ENCODE assay signal across 7 mouse cellular contexts in genomic region chr10:80259463-80259805, GRCm38 (mm10). TPM values are rescaled to one million over a fixed set of nuclear protein-coding genes. Genes with fewer than 3 reads are reported as not detected.
DNase-seq lines count a peak whose midpoint lies in the region; ATAC-seq and TF ChIP-seq lines count a peak whose summit lies in the region.

No protein-coding gene starts in this region.

- DNase-seq in layer of hippocampus, adult 2 months (ENCODE audit: low spot score in 2 of 2): no peak
- DNase-seq in layer of hippocampus, adult 8-10 months (ENCODE audit: low spot score in 2 of 2): no peak
- DNase-seq in forebrain, embryonic 14.5 days (ENCODE audit: low spot score): no peak
- no peak for DNase-seq in left cerebral cortex, adult 11 months (ENCODE audit: low spot score)
- no peak for DNase-seq in gastrocnemius, postnatal 14 days

- peak overlapping the region; percentile 76 for H3K4me2 ChIP-seq in forebrain, embryonic 14.5 days (ENCODE audit: low read length)
- peak overlapping the region; percentile 94 for H3K4me2 ChIP-seq in limb, embryonic 12.5 days

- TF ChIP-seq POLR2A in olfactory bulb, adult 2 months (IDR thresholded peaks at IDR 0.05; ENCODE audit: insufficient read depth, low read depth, low read length): no peak

- 0 out of 2 replicates have a peak overlapping the region, but pooled peaks have one; percentile 68 for H3K9ac ChIP-seq in forebrain, embryonic 14.5 days (ENCODE audit: low read length)
- peak overlapping the region; percentile 65; the same call in 1 of the 2 replicates for H3K9ac ChIP-seq in limb, embryonic 12.5 days (replicated peaks)

- intact Hi-C loops in gastrocnemius, postnatal 14 days (cut with DNase I; ENCODE audit: low total_unique reads): no loop called here

- peaks cover 22% of the 10 kb centered on the region for H3K4me1 ChIP-seq in forebrain, embryonic 14.5 days (ENCODE audit: control insufficient read depth, insufficient read depth, low read length)
- peaks cover 25% of the 10 kb centered on the region for H3K4me1 ChIP-seq in limb, embryonic 12.5 days (replicated peaks)
- peaks cover 24% of the 10 kb centered on the region for H3K4me1 ChIP-seq in olfactory bulb, adult 2 months (ENCODE audit: control insufficient read depth, insufficient read depth, low read length)

- no peak for ATAC-seq in forebrain, embryonic 14.5 days
- no peak for ATAC-seq in limb, embryonic 12.5 days (ENCODE audit: insufficient number of reproducible peaks, insufficient read depth, low FRiP score, low TSS enrichment, low read depth)

- H3K27ac ChIP-seq in layer of hippocampus, adult 2 months: peak overlapping the region; percentile 95
- no peak overlapping the region for H3K27ac ChIP-seq in forebrain, embryonic 14.5 days (ENCODE audit: low read depth, low read length)
- H3K27ac ChIP-seq in limb, embryonic 12.5 days: no peak overlapping the region
- peak overlapping the region; percentile 33; the same call in 1 of the 2 replicates for H3K27ac ChIP-seq in olfactory bulb, adult 2 months (ENCODE audit: insufficient read depth, low read depth, low read length)

- peaks cover 47% of the 10 kb centered on the region for H3K36me3 ChIP-seq in forebrain, embryonic 14.5 days (ENCODE audit: control insufficient read depth, insufficient read depth, low read length)
- H3K36me3 ChIP-seq in limb, embryonic 12.5 days: peaks cover 47% of the 10 kb centered on the region

- no peaks in the 10 kb centered on the region for H3K9me3 ChIP-seq in forebrain, embryonic 14.5 days (replicated peaks; ENCODE audit: control insufficient read depth, low read length)
- H3K9me3 ChIP-seq in limb, embryonic 12.5 days: no peaks in the 10 kb centered on the region

- 82% methylated on average over 6 of the region's 6 CpGs for WGBS in forebrain, embryonic 14.5 days
- WGBS in limb, embryonic 12.5 days: 77% methylated on average over 6 of the region's 6 CpGs
- WGBS in olfactory bulb, adult 2 months: 68% methylated on average over 6 of the region's 6 CpGs

- no peaks in the 10 kb centered on the region for H3K27me3 ChIP-seq in forebrain, embryonic 14.5 days (replicated peaks; ENCODE audit: control insufficient read depth, insufficient read depth, low read length)
- no peaks in the 10 kb centered on the region for H3K27me3 ChIP-seq in limb, embryonic 12.5 days

- H3K4me3 ChIP-seq in layer of hippocampus, adult 2 months: peak overlapping the region; percentile 68
- no peak overlapping the region for H3K4me3 ChIP-seq in forebrain, embryonic 14.5 days (ENCODE audit: low read depth, low read length)
- H3K4me3 ChIP-seq in limb, embryonic 12.5 days (replicated peaks): peak overlapping the region; percentile 52
- no peak overlapping the region for H3K4me3 ChIP-seq in olfactory bulb, adult 2 months (ENCODE audit: insufficient read depth, low read depth, low read length)

- TF ChIP-seq CTCF in layer of hippocampus, adult 2 months (conservative IDR thresholded peaks at IDR 0.05): no peak
- no peak for TF ChIP-seq CTCF in olfactory bulb, adult 2 months (IDR thresholded peaks at IDR 0.05; ENCODE audit: insufficient read depth, low read depth, low read length)

RNA-seq across cellular contexts. Expression of gene Gamt, which starts 1.4 kb away (rescaled TPM):
- total RNA-seq in layer of hippocampus, adult 2 months (2021): 10 to 100 TPM; 29.8 to 33.1 TPM
- total RNA-seq in layer of hippocampus, adult 8-10 months (2022): 10 to 100 TPM; 22.4 to 34.7 (median 27.9) TPM
- 18.7 and 21.0 TPM in 2 replicates for polyA plus RNA-seq in forebrain, embryonic 14.5 days (2014; fragmentation: Nextera tagmentation; extraction: Ambion mirVana)
- polyA plus RNA-seq in limb, embryonic 12.5 days (2016; fragmentation: Nextera tagmentation; extraction: Ambion mirVana): 30.7 and 31.9 TPM in 2 replicates
- polyA plus RNA-seq in olfactory bulb, adult 2 months (2012; ENCODE audit: insufficient read depth, insufficient read length, low replicate concordance, missing spikeins): not detected in 2 replicates
- 100 to 1,000 TPM; 232 to 267 TPM for total RNA-seq in gastrocnemius, postnatal 14 days (2021)

RNA-seq across cellular contexts. Expression of gene Dazap1, which starts 1.9 kb away (rescaled TPM):
- 10 to 100 TPM; 91.2 to 95.4 TPM for total RNA-seq in layer of hippocampus, adult 2 months (2021)
- total RNA-seq in layer of hippocampus, adult 8-10 months (2022): 10 to 100 TPM; 84.8 to 98.3 (median 91.6) TPM
- 44.5 and 46.0 TPM in 2 replicates for polyA plus RNA-seq in forebrain, embryonic 14.5 days (2014; fragmentation: Nextera tagmentation; extraction: Ambion mirVana)
- polyA plus RNA-seq in limb, embryonic 12.5 days (2016; fragmentation: Nextera tagmentation; extraction: Ambion mirVana): 69.1 and 71.0 TPM in 2 replicates
- polyA plus RNA-seq in olfactory bulb, adult 2 months (2012; ENCODE audit: insufficient read depth, insufficient read length, low replicate concordance, missing spikeins): not detected in 2 replicates
- 10 to 100 TPM; 49.9 to 51.0 TPM for total RNA-seq in gastrocnemius, postnatal 14 days (2021)

RNA-seq across cellular contexts. Expression of gene Ndufs7, which starts 10.5 kb away (rescaled TPM):
- total RNA-seq in layer of hippocampus, adult 2 months (2021): 100 to 1,000 TPM; 201 to 210 TPM
- total RNA-seq in layer of hippocampus, adult 8-10 months (2022): 100 to 1,000 TPM; 190 to 206 (median 201) TPM
- 269 and 351 TPM in 2 replicates for polyA plus RNA-seq in forebrain, embryonic 14.5 days (2014; fragmentation: Nextera tagmentation; extraction: Ambion mirVana)
- polyA plus RNA-seq in limb, embryonic 12.5 days (2016; fragmentation: Nextera tagmentation; extraction: Ambion mirVana): 258 and 278 TPM in 2 replicates
- not detected in 2 replicates for polyA plus RNA-seq in olfactory bulb, adult 2 months (2012; ENCODE audit: insufficient read depth, insufficient read length, low replicate concordance, missing spikeins)
- 100 to 1,000 TPM; 423 to 474 TPM for total RNA-seq in gastrocnemius, postnatal 14 days (2021)

RNA-seq across cellular contexts. Expression of gene Rps15, which starts 32.8 kb away (rescaled TPM):
- 100 to 1,000 TPM; 926 to 932 TPM for total RNA-seq in layer of hippocampus, adult 2 months (2021)
- 1,000 to 10,000 TPM in 1 of 4 experiments, 100 to 1,000 TPM in 3; 755 to 1,005 (median 888) TPM for total RNA-seq in layer of hippocampus, adult 8-10 months (2022)
- 694 and 922 TPM in 2 replicates for polyA plus RNA-seq in forebrain, embryonic 14.5 days (2014; fragmentation: Nextera tagmentation; extraction: Ambion mirVana)
- 926 and 930 TPM in 2 replicates for polyA plus RNA-seq in limb, embryonic 12.5 days (2016; fragmentation: Nextera tagmentation; extraction: Ambion mirVana)
- 978 TPM in 1 of 2 replicates, not detected in the other for polyA plus RNA-seq in olfactory bulb, adult 2 months (2012; ENCODE audit: insufficient read depth, insufficient read length, low replicate concordance, missing spikeins)
- total RNA-seq in gastrocnemius, postnatal 14 days (2021): 100 to 1,000 TPM; 741 to 829 TPM

RNA-seq across cellular contexts. Expression of gene Mum1, which starts 33.2 kb away (rescaled TPM):
- 10 to 100 TPM; 41.4 to 49.6 TPM for total RNA-seq in layer of hippocampus, adult 2 months (2021)
- 10 to 100 TPM; 44.5 to 51.5 (median 45.6) TPM for total RNA-seq in layer of hippocampus, adult 8-10 months (2022)
- 39.6 and 42.4 TPM in 2 replicates for polyA plus RNA-seq in forebrain, embryonic 14.5 days (2014; fragmentation: Nextera tagmentation; extraction: Ambion mirVana)
- polyA plus RNA-seq in limb, embryonic 12.5 days (2016; fragmentation: Nextera tagmentation; extraction: Ambion mirVana): 103 and 112 TPM in 2 replicates
- polyA plus RNA-seq in olfactory bulb, adult 2 months (2012; ENCODE audit: insufficient read depth, insufficient read length, low replicate concordance, missing spikeins): not detected in 2 replicates
- 10 to 100 TPM; 15.2 to 19.4 TPM for total RNA-seq in gastrocnemius, postnatal 14 days (2021)

Comparison
In these comparisons a context has a peak if more than half of its experiments do, and no peak if none do; other contexts are left out.
1. H3K27ac ChIP-seq: peak in layer of hippocampus, adult 2 months (single experiment) and olfactory bulb, adult 2 months (single experiment); none in forebrain, embryonic 14.5 days (single experiment) and limb, embryonic 12.5 days (single experiment).
2. H3K4me3 ChIP-seq: peak in layer of hippocampus, adult 2 months (single experiment) and limb, embryonic 12.5 days (single experiment); none in forebrain, embryonic 14.5 days (single experiment) and olfactory bulb, adult 2 months (single experiment).
3. RNA of gene Gamt, which starts 1.4 kb away (total RNA-seq): 232 to 267 TPM in gastrocnemius, postnatal 14 days; 29.8 to 33.1 TPM in layer of hippocampus, adult 2 months and 22.4 to 34.7 TPM in layer of hippocampus, adult 8-10 months; every median in the first group is over 4 times any median in the second.